Mouse (Mus musculus) embryo, embryonic 11 days (tissue): Measurements from ENCODE around the gene Serpina10.
"Not testable (repeated sequence)": the region's sequence is repeated elsewhere in the genome, so short reads cannot be mapped to it uniquely, and the experiment has no call there.

Experiments
- DNase-seq: peaks from one replicate; pipeline ENCODE4 v3.0.0-alpha.2; 2015

Serpina10 gene

GRCm38 (mm10) chr12:103631203-103631612 lies at the start of gene Serpina10:
TSS of gene Serpina10 (minus strand) at chr12:103631444.
- DNase-seq, result no peak

DNA sequence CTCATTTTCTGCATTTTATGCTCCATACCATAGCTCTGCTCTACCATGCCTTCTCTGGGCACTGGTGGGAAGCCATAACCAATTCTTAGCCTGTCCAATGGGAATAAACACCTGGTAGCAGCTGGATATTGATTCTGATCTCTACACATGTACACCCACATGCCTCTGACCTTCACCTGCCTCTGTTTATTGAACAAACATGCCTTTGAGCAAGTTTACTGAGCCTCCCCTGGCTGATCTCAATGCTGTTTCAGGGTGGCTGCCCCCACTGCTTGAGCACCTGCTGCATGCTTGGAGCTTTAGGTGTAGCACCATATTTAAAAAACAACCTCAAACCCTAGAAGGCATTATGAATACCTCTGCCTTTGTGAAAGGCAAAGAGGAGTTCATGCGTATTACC lies 48.6 kb upstream of the Serpina10 start:
- DNase-seq, result not testable (repeated sequence)

DNA sequence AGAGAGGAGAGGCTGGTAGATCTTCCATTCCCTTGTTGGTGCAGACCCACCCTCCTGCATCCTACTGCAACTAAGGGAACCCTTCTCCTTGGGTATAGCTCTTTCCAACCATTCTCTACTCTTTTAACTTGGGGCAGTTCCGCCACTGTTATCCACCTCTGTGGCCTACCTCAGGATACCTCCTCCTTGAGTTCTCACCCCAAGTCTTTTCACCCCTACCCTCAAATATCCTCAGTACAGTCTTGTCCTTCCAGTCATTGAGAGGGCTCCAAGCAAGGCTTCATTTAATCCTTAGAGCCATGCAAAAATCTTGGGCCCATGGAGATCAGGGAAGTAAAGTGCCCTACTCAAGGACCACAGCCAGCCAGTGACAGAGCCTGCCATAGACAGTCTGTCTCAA lies 44.8 kb upstream of the Serpina10 start, which contains the start of gene Serpina16:
Serpina16 (minus strand) TSS at position 101 of the 400 bp plus-strand sequence.
- DNase-seq, result no peak

- no peak for DNase-seq
Observed at GRCm38 (mm10) chr12:103673179-103673578, 41.9 kb upstream of the Serpina10 start.

DNA sequence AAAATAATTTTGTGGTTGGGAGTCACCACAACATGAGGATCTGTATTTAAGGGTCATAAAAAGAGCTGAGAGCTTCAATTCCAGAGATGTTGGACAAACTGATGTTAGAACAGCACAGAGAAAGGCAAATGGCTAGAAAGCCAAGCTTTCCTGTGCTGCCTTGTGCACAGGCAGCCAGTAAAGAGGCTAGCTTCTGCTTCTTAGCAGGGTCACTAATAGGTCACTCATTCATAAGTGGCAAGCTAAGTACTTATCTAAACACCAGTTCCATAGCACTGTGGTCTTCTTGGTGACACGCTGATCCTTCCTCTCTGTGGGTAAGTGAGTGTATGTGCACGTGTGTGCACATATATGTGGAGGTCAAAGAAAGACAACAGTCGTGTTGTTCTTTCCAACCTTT lies 40.2 kb upstream of the Serpina10 start:
- DNase-seq, result no peak

DNA sequence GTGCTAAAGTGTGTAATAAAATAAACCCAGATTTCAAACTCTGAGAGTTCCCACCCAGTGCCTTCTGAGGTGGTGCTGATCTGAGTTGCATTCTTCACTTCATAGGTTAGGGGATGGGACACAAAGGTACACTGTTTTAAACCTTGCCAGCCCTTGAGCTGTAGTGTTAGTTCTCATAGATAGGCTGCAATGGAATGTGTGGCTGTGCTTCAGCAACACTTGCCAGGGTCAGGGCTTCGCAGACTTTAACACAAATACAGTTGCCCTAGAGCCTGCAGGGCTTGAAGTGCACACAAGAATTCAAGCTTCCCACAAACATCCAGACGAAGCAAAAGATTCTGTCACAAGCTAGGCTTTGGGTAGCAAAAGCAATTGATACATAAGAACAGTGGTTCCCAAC lies 39.7 kb upstream of the Serpina10 start:
- no peak for DNase-seq

- no peak for DNase-seq
Observed at GRCm38 (mm10) chr12:103670344-103670743, 39.1 kb upstream of the Serpina10 start.

GRCm38 (mm10) chr12:103665286-103665685 lies 34.0 kb upstream of the Serpina10 start:
- no peak for DNase-seq

- not testable (repeated sequence) for DNase-seq
Observed at GRCm38 (mm10) chr12:103662053-103662452, 30.8 kb upstream of the Serpina10 start.

- no peak for DNase-seq
Observed at GRCm38 (mm10) chr12:103660076-103660475, 28.8 kb upstream of the Serpina10 start.

- no peak for DNase-seq
Observed at GRCm38 (mm10) chr12:103659171-103659570, 27.9 kb upstream of the Serpina10 start.

GRCm38 (mm10) chr12:103657991-103658390 lies 26.7 kb upstream of the Serpina10 start:
- no peak for DNase-seq

DNA sequence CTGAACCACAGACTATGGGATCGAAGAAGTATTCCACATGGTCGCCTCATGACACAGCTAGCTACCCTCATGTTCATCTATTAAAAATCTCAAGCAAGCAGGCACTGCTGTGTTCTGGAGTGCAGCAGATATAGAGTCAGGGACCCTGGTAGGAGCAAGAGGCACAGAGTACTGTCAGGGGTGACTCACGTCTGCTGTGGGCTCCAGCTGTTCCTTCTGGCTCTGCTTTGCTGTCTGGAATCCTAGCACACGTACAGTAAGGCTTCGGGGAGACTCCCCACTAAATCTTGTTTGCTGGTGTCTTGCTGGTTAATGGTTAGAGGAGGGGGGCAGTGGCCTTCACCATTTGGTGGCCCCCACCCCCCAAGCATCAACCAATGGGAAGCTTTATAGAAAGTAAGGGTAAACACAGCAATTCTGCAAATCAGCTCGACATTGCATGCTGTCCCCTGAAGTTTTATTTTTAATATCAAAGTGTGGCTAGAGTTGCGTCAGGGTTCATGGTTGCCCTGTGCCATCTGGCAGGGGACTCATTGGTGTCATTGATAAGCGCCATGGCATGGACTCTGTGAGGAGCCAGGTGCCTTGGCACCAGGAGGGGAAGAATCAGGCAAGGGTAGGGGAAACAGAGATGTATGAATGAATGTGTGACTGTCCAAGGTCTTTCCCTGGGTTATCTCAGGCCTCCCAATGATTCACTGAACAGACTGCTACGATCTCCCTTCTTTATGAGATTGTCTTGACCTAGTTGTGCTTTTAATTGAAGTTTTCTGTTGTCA lies 25.8 kb upstream of the Serpina10 start, which contains the start of gene Serpina6:
Serpina6 (minus strand) TSS at position 365 of the 779 bp plus-strand sequence.
- DNase-seq, result no peak

- DNase-seq, result no peak
Observed at GRCm38 (mm10) chr12:103655123-103656044, 24.1 kb upstream of the Serpina10 start.

DNA sequence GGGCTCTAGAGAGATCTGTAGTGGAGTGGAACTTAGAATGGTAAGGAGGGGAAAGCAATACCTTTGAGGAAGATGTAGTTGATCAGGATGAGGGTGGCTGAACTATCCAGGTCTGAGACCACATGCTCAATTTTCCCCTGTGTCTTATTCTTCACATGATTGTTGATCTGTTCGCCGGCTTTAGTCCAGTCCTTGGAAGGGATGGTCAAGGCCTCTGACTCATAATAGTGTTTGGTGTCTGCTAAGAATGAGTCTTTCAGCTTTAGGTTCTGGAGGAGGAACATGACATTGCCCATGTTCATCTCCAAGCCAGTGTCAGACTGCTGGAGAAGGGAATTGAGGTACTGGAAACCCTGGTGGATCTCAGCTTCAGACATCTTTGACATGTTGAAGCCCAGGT lies 22.6 kb upstream of the Serpina10 start:
- no peak for DNase-seq

DNA sequence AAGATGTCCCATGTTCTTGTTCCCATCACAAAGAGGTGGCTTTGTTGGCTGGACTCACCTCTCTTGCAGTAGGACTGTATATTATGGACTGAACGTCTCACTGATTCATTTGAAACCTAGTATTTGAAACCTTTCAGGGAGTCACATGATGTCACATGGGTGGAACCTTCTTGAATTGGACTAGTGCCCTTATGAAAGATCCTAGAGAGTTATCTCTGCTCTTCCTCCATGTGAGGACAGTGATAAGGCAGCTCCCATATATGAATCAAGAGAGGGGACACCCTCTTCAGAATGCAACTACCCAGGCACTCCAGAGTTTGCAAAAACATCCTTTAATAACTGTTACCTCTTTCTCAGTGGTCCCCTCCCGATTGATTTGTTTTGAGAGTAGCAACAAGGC lies 15.1 kb upstream of the Serpina10 start:
- no peak for DNase-seq

GRCm38 (mm10) chr12:103644601-103645000 lies 13.4 kb upstream of the Serpina10 start:
- no peak for DNase-seq

DNA sequence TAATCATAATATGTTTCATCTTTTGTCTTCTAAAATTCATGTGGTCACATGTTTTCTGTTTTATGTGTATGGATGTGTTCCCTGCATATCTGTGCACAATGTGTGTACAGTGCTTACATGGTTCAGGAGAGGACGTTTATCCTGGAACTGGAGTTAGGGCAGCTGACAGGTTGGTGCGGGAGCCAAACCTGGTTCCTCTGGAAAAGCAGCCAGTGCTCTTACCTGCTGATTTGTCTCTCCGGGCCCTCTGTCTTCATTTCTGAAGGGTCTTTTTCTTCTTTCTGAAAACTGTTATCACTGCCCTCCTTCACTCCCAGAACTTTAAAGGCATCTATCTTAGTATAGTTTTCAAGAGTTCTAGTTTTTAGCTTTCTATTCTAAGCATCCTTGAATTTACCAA lies 12.6 kb upstream of the Serpina10 start:
- no peak for DNase-seq

- peak; percentile 76 for DNase-seq
Observed at GRCm38 (mm10) chr12:103643336-103643735, 12.1 kb upstream of the Serpina10 start.

- no peak for DNase-seq
Observed at GRCm38 (mm10) chr12:103635846-103636245, 4.6 kb upstream of the Serpina10 start.

DNA sequence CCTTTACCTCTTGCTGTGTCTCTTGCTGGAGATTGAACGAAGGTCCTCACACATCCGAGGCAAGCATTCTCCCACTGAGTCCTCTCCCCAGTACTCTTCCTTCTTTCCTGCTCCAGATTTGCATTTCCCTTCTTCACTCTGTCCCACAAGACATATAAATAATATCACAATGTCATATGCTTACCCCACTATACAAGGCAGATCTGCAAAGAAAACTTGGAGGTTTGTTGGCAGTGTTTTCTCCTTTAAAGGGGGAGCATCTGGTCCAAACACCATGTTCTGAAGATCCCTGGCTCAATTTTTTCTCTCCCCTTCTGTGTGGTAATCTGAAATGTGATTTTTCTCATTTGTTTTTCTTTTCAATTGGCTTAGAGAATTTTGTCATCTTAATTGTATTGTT lies 3.2 kb upstream of the Serpina10 start:
- DNase-seq, result no peak

- DNase-seq, result no peak
Observed at GRCm38 (mm10) chr12:103616860-103617261, 14.4 kb downstream of the Serpina10 start.

DNA sequence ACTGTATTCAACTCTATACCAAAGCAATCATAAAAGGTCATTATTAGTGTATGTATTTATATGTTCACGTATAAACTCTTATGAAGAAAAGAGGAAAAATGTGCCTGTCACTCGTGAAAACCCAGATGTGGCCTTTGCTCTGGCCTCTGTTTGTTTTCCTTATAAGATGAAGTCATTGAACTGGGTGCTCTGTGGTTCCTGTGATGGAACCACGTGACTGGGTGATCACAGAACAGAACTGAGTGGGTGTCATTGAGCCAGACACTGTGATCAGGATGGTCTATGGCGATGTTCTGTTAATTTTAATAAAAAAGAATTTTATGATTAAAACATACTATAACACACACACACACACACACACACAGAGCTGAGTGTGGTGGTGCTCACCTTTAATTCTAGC lies 15.5 kb downstream of the Serpina10 start:
- no peak for DNase-seq

GRCm38 (mm10) chr12:103615141-103615540 lies 16.1 kb downstream of the Serpina10 start:
- no peak for DNase-seq
